Mouse (Mus musculus) urinary bladder, adult 18-20 months (tissue): ENCODE results near the gene Msl1.
"Not testable (repeated sequence)": the region's sequence is repeated elsewhere in the genome, so short reads cannot be mapped to it uniquely, and the experiment has no call there.

Source experiments
- DNase-seq, 2 experiments: peaks; one replicate each; pipeline ENCODE4 v3.0.0; 2022; ENCODE audit warnings: low spot score in 2 of 2, mixed read lengths in 2 of 2

Gene Msl1

GRCm38 (mm10) chr11:98795714-98796514, 598 bp downstream of the Msl1 start:
- DNase-seq = peak in 1 of 2 experiments; percentile 25

GRCm38 (mm10) chr11:98796515-98797216, 1.4 kb downstream of the Msl1 start:
- no peak for DNase-seq

GRCm38 (mm10) chr11:98797306-98797705, 2.0 kb downstream of the Msl1 start:
- DNase-seq = no peak

- no peak for DNase-seq
Measured at GRCm38 (mm10) chr11:98797909-98798308, 2.6 kb downstream of the Msl1 start.

- DNase-seq = no peak
Measured at GRCm38 (mm10) chr11:98804605-98805004, 9.3 kb downstream of the Msl1 start, which contains the start of gene Casc3. Gene Casc3, plus strand, starts transcription at chr11:98804905.

GRCm38 (mm10) chr11:98808417-98808816, 13.1 kb downstream of the Msl1 start:
- DNase-seq = no peak

GRCm38 (mm10) chr11:98809457-98810290, 14.4 kb downstream of the Msl1 start:
- DNase-seq = peak; percentile 95 to 99

- no peak for DNase-seq
Measured at GRCm38 (mm10) chr11:98810686-98811085, 15.4 kb downstream of the Msl1 start.

- DNase-seq = no peak
Measured at GRCm38 (mm10) chr11:98816706-98817239, 21.5 kb downstream of the Msl1 start.

GRCm38 (mm10) chr11:98820968-98821367, 25.7 kb downstream of the Msl1 start:
- no peak for DNase-seq

GRCm38 (mm10) chr11:98826071-98826470, 30.8 kb downstream of the Msl1 start:
- DNase-seq = not testable (repeated sequence)

- no peak for DNase-seq
Measured at GRCm38 (mm10) chr11:98827877-98828276, 32.6 kb downstream of the Msl1 start.

- no peak for DNase-seq
Measured at GRCm38 (mm10) chr11:98829091-98829775, 33.9 kb downstream of the Msl1 start.

- DNase-seq = no peak
Measured at GRCm38 (mm10) chr11:98829875-98830274, 34.6 kb downstream of the Msl1 start.

GRCm38 (mm10) chr11:98835296-98835695, 40.0 kb downstream of the Msl1 start:
- no peak for DNase-seq

- no peak for DNase-seq
Measured at GRCm38 (mm10) chr11:98835725-98836124, 40.4 kb downstream of the Msl1 start.

- DNase-seq = peak; percentile 65 to 70
Measured at GRCm38 (mm10) chr11:98836128-98836527, 40.8 kb downstream of the Msl1 start.

- peak; percentile 74 to 82 for DNase-seq
Measured at GRCm38 (mm10) chr11:98836651-98837141, 41.4 kb downstream of the Msl1 start, which contains the start of gene Rapgefl1. Gene Rapgefl1, plus strand, starts transcription at chr11:98836785.

- no peak for DNase-seq
Measured at GRCm38 (mm10) chr11:98837231-98837704, 42.0 kb downstream of the Msl1 start.

- DNase-seq = no peak
Measured at GRCm38 (mm10) chr11:98837917-98838316, 42.6 kb downstream of the Msl1 start.

- no peak for DNase-seq
Measured at GRCm38 (mm10) chr11:98838512-98838911, 43.2 kb downstream of the Msl1 start.
